Mouse (Mus musculus) Muller cell, postnatal 12 days (primary cell): ENCODE results near the gene Zbtb1.

Experiments used
- DNase-seq: peaks from one replicate; pipeline ENCODE4 v3.0.0-alpha.2; 2015; ENCODE audit errors: inconsistent ontology term

Zbtb1 gene

DNA sequence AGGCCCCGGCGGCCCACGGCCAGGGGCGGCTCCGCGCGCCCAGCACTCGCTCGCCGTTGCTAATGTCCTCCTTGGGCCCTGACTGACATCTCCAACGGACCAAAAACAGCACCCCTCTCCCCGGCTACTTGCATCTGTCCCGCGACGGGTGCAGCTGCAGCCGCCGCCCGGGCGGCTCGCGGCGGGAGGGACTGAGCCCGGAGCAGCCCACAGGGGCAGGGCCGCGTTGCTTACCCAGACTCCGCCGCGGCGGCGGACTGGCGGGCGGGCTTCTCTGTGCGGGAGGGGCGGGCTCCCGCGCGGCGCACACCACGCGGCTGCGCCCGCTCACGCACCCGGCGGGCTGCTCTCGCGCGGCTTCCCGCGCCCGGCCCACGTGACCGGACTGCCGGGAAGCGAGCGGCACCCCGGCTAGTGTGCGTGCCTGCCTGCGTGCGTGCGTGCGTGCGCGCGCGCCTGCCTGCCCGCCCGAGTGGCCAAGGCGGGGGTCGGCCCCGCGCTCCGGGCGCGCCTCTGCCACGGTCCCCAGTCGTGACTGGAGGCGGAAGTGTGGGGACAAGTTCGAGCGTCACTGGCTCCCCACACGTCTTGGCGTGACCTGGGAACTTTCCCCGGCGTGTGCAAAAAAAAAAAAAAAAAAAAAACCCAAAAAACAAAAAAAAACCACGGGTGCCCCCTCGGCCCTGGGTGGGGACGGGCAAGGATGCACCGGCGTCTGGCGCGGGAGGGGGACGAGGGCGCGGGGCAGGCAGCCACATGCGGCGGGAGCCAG lies 674 bp upstream of the Zbtb1 start, which contains the start of gene Zbtb25:
Gene Zbtb25 (minus strand): TSS at position 397 of the 772 bp plus-strand sequence.
- DNase-seq: peak; percentile 96

- DNase-seq: peak; percentile 84
Observed at GRCm38 (mm10) chr12:76370831-76371571, 935 bp downstream of the Zbtb1 start.

DNA sequence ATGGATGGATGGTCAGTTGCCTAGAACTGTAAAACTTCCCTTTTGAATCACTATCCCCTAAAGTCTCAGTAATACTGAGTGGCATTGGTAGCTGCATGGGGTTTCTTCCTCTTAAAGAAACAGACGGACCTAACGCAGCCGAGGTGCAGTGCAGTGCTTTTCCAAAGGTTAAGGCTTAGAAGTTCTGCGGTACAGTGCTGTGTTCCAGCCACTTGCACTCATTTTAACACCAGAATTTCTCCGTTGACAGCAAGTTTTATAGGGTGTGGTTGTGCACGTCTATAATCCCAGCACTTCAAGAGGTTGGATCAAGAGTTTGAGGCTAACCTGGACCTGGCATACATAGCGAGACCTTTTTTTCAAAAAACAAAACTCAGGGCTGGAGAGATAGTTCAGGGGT lies 2.0 kb downstream of the Zbtb1 start:
- DNase-seq: no peak

DNA sequence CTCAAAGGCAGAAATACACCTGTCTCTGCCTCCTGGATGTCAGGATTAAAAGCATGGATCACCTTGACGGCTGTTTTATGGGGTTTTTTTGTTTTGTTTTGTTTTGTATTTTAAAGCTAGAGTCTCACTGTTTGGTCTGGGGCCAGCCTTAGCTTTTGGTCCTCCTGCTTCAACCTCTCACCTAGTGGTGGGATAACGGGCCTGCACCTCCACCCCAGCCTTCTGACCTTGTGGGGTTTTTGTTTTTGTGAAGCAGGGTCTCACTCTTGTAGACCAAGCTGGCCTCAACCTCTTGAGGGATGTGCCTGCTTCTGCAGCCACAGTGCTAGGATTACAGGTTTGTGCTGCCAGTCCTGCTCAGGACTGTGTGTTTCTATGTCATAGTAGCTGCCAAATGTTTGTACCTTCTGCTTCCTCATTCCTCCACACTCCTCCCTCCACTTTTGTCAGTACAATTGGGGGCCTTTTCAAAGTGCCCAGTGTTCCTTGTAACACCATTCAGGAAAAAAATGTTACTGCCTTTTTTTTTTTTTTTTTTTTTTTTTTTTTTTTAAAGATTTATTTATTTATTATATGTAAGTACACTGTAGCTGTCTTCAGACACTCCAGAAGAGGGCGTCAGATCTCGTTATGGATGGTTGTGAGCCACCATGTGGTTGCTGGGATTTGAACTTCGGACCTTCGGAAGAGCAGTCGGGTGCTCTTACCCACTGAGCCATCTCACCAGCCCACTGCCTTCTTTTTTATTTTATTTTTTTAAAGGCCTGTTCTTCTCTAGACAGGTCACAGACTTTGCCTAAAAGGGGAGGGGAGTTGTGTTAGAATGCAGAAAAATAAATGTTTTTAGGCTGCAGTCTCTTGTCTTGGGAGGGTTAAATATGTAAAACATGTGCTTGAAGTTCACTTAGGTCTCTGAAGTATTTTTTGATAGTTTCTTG lies 3.1 kb downstream of the Zbtb1 start:
- no peak for DNase-seq

- no peak for DNase-seq
Observed at GRCm38 (mm10) chr12:76373991-76374390, 3.9 kb downstream of the Zbtb1 start.

- DNase-seq: no peak
Observed at GRCm38 (mm10) chr12:76374911-76375310, 4.8 kb downstream of the Zbtb1 start.

GRCm38 (mm10) chr12:76375506-76375905 lies 5.4 kb downstream of the Zbtb1 start:
- no peak for DNase-seq

- no peak for DNase-seq
Observed at GRCm38 (mm10) chr12:76376649-76377048, 6.6 kb downstream of the Zbtb1 start.

GRCm38 (mm10) chr12:76377059-76377458 lies 7.0 kb downstream of the Zbtb1 start:
- no peak for DNase-seq

- DNase-seq: no peak
Observed at GRCm38 (mm10) chr12:76377726-76378125, 7.7 kb downstream of the Zbtb1 start.

DNA sequence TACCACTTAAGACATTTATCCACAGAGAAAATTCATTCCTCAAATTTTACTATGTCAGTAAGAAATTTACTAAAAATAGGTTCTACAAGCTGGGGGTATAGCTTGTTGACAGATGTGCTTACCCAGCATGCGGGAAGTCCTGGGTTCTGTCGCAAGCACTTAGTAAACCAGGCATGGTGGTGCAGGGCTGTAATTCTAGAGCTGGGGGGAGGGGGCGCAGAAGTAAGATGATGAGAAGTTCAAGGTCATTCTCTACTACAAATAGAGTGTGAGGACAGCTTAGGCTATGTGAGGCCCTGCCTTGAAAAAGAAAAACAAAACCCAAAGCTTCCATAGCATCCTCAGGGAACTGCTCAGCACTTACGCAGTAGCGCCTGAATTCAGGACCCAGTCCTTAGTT lies 8.5 kb downstream of the Zbtb1 start:
- DNase-seq: no peak

GRCm38 (mm10) chr12:76380151-76380550 lies 10.1 kb downstream of the Zbtb1 start:
- no peak for DNase-seq

GRCm38 (mm10) chr12:76385342-76385741 lies 15.3 kb downstream of the Zbtb1 start:
- DNase-seq: no peak

DNA sequence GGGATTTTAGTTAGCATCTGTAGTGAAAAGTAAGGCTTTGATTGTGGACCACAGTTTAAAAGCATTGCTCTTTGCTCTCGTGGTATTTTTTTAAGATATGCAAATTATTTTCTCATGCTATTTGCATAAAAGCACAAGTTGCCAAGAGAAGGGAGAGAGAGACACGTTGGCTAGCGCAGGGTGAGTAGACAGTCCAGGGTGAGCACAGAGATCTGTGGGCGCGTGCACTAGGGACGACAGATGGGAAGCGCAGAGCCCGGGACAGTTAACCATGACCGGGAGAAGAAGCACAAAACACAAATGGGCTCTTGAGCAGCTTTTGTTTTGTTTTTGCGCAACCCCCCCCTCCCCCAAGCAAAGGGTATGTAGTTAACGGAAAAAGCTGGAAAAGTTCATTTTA lies 18.7 kb downstream of the Zbtb1 start:
- DNase-seq: no peak

DNA sequence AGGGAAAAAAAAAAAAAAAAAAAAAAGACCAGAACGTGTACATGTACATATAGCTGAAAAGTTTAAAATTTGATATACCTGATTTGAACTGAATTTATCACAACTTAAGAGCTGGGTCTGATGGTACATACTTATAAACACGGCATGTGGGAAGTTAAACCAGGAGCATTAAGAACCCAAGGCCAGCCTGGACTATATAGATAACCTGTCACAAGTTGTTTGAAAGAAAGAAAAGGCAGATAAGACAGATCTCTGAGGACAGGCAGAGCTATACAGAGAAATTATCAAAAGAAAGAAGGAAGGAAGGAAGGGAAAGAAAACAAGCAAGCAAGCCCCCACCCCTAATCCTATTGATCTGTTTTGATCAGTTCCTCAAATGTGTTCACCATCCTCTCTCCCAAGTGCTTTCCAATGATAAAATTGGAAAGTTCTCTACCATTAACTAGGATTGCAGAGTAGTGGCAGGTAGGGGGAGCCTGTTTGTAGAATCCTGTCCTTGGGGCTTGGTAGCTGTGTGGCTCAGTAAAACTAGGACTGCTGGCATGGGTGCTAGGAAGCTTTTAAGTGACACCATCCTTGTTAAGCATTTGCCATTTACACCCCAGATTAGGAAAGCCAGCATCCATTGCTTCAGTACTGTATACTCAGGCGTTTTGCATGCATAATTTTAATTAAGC lies 21.7 kb downstream of the Zbtb1 start:
- no peak for DNase-seq

DNA sequence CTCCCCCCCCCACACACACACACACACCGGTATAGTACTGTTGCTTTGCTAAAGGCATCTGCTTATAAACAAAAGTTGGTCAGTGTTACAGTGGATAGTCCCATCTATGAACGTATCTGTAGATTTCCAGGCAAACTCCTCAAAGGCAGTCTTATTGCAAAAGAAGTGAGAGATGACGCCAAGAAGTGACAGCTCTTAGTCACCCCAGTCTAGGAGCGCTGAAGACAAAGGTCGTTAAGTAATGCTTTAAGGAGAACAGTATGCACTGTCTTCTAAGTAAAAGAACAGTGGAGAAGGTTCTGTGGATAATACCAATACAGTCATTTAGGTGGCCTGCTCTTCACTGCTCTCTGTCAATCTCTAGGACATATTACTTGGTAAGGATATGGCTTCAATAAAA lies 22.9 kb downstream of the Zbtb1 start:
- DNase-seq: no peak

DNA sequence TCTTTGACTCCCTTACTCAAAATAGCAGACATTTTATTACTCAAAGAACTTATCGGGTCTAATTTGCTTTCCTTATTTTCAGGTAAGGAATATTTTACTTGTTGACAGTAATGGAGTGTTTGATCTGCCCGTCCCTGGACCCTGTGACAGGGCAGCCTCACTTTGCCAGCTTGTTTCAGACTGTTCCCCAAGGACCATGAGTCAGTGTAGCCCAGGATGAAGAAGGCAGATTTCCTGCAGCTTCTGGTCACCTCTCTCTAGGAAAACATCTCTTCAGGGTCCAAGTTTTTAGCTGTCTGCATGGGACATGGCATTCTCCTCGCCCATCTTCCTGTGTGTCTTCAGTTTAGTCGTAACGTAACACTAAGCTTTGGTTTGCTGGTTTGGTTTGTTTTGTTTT lies 27.2 kb downstream of the Zbtb1 start:
- no peak for DNase-seq

GRCm38 (mm10) chr12:76401674-76402073 lies 31.6 kb downstream of the Zbtb1 start:
- no peak for DNase-seq

DNA sequence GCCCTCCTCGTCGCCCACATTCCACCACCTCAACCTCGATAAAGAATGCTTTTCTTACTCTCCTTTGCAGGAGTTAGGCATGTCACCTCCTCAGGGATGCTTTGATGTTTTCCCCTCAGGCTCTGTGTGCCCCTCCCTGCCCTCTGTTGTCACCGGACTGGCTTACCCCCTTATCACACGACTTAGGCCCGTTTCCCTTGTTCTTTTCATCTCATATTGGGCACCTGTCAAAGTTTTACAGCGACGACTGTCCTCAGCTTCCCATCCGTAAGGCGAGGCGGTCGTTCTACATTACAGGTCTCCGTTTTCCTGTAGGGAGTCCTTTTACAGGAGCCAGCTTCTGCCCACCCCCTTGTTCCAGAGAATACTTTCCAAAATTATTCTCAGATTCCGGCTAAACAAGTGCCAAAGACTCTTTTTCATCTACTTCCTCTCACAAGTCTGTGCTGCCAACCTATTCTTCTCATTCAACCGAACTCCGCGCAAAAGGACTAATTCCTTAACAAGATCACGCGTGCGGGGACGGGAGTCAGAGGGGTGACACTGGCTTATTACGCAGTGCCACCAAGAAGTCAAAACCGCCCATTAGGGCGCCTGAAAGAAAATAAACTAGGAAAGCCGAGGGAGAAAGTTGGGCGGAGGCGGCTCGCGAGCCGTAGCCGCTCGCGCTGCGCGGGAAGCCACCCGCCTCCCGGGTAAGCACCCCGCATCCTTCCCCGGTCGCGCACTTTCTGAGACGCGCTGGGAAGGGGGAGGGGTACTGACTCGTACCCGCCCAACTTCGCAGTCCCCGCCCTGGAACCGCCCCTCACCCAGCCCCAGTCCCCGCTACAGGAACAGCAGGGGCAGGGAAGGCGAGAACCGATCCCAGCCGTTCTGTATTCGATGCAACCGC lies 33.2 kb downstream of the Zbtb1 start:
- no peak for DNase-seq

DNA sequence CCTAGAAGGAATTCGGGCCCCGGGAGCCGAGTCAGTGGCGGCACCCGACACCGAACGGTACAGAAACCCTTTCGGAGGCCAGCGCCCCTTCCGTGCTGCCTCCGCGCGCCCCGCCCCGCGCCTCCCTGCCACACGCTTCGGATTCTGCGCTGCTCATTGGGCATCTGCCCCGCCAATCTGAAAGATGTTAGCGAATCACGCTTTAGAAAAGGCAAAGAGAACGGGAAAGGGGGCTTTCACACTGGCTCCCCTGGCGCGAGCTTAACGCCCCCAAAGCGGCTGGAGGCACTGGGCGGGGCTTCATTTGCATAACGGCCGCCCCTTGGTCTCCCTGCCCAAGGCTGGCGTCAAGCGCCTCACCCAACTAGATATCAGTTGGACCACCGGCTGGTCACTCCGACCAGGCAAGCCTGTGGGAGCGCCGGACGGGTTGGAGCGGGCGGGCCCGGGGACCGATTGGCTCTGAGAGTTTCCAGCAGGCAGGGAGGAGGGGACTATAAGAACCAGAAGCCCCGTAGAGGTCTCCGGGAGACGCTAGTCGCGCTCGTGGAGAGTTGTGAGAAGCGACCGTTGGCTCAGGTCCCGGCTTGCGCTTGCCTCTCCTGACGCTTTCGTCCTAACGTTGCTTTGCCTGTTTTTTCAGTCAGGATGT lies 33.9 kb downstream of the Zbtb1 start, which contains the start of gene Hspa2:
Gene Hspa2 (plus strand): TSS at position 291 of the 652 bp plus-strand sequence.
- DNase-seq: peak; percentile 100
